Mouse (Mus musculus) heart, embryonic 14.5 days (tissue): ENCODE results near the gene Selenoh. TPM values are rescaled to one million over a fixed set of nuclear protein-coding genes. Genes with fewer than 3 reads are reported as not detected.

ENCODE experiments used
- polyA plus RNA-seq: library from polyadenylated mRNA; unstranded; fragments of >200 nt; fragmentation: Nextera tagmentation; extraction: Ambion mirVana; gene quantifications from 2 replicates; pipeline ENCODE4 v1.2.1, GENCODE M21; 2014

The Selenoh gene
- polyA plus RNA-seq, 1 experiment from 2014 or later = 271 TPM

Other genes starting within 250 kb of the Selenoh start
- 44.6 and 55.3 TPM in 2 replicates for gene Calcrl, start 245.4 kb downstream of the Selenoh start, polyA plus RNA-seq
- 87.0 and 90.8 TPM in 2 replicates for gene Tfpi, start 194.0 kb downstream of the Selenoh start, polyA plus RNA-seq
- 65.2 and 68.5 TPM in 2 replicates for gene Ctnnd1, start 20.0 kb downstream of the Selenoh start, polyA plus RNA-seq
- 0.11 and 0.15 TPM in 2 replicates for gene Btbd18, start 11.7 kb downstream of the Selenoh start, polyA plus RNA-seq
- not detected in 2 replicates for gene Gm28635, start 7.3 kb upstream of the Selenoh start, polyA plus RNA-seq
- 26.6 and 28.2 TPM in 2 replicates for gene Med19, start 7.6 kb upstream of the Selenoh start, polyA plus RNA-seq
- gene Tmx2, start 8.4 kb upstream of the Selenoh start, polyA plus RNA-seq = 161 and 193 TPM in 2 replicates
- 26.4 and 27.1 TPM in 2 replicates for gene Zdhhc5, start 44.4 kb upstream of the Selenoh start, polyA plus RNA-seq
- 14.3 and 16.9 TPM in 2 replicates for gene Clp1, start 56.6 kb upstream of the Selenoh start, polyA plus RNA-seq
- 3.5 and 4.5 TPM in 2 replicates for gene Ypel4, start 63.3 kb upstream of the Selenoh start, polyA plus RNA-seq
- 4.4 and 4.5 TPM in 2 replicates for gene Gm19426, start 72.9 kb upstream of the Selenoh start, polyA plus RNA-seq
- gene Serping1, start 104.7 kb upstream of the Selenoh start, polyA plus RNA-seq = 37.9 and 46.6 TPM in 2 replicates
- gene Ube2l6, start 128.1 kb upstream of the Selenoh start, polyA plus RNA-seq = 59.4 and 82.6 TPM in 2 replicates
- 0.11 and 0.19 TPM in 2 replicates for gene Smtnl1, start 151.9 kb upstream of the Selenoh start, polyA plus RNA-seq
- gene Timm10, start 156.2 kb upstream of the Selenoh start, polyA plus RNA-seq = 90.3 and 94.1 TPM in 2 replicates
- gene Slc43a1, start 168.1 kb upstream of the Selenoh start, polyA plus RNA-seq = 9.2 and 10.5 TPM in 2 replicates
- gene Rtn4rl2, start 215.9 kb upstream of the Selenoh start, polyA plus RNA-seq = 2.2 TPM in 2 replicates